Mouse (Mus musculus): Measurements from ENCODE around the gene Nufip2.

- TF ChIP-seq CTCF (IDR thresholded peaks at IDR 0.05) (no peak), POLR2A (IDR thresholded peaks at IDR 0.05; ENCODE audit: insufficient read depth, low read depth, low read length) (no peak)
Observed at GRCm38 (mm10) chr11:77784894-77785293, 98.9 kb downstream of the Nufip2 start.
